Mouse (Mus musculus) thymus, adult 2 months (tissue): ENCODE results near the gene Cdh1. TPM values are rescaled to one million over a fixed set of nuclear protein-coding genes. Genes with fewer than 3 reads are reported as not detected.

Experiments used
- DNase-seq: peaks from one replicate; pipeline ENCODE4 v3.0.0; 2021
- H3K27ac ChIP-seq: fragments of 200-500 bp; 2 replicates; pipeline ENCODE4 v1.5.1; 2012; ENCODE audit warnings: low read length, control low read depth; ENCODE audit not compliant: control insufficient read depth, insufficient read depth
- H3K27me3 ChIP-seq: fragments of 200-500 bp; 2 replicates; pipeline ENCODE4 v1.6.1; 2012; ENCODE audit warnings: mild to moderate bottlenecking, low read length, moderate library complexity, mixed read lengths; ENCODE audit not compliant: control insufficient read depth, insufficient read depth
- H3K36me3 ChIP-seq: fragments of 200-500 bp; 2 replicates; pipeline ENCODE4 v1.6.1; 2012; ENCODE audit warnings: mild to moderate bottlenecking, low read length, moderate library complexity; ENCODE audit not compliant: control insufficient read depth, insufficient read depth
- H3K4me1 ChIP-seq: fragments of 200-500 bp; replicated peaks from 2 replicates; pipeline ENCODE4 v1.6.1; 2012; ENCODE audit warnings: low read length; ENCODE audit not compliant: control insufficient read depth, insufficient read depth
- H3K4me3 ChIP-seq: fragments of 200-500 bp; 2 replicates; pipeline ENCODE4 v1.5.1; 2012; ENCODE audit warnings: mild to moderate bottlenecking, low read length, control low read depth, moderate library complexity; ENCODE audit not compliant: control insufficient read depth, insufficient read depth
- CTCF ChIP-seq: fragments of 200-500 bp; IDR thresholded peaks from 2 replicates; pipeline ENCODE4 v1.5.1; 2012; ENCODE audit warnings: mild to moderate bottlenecking, control low read depth, low read length, moderate library complexity, borderline replicate concordance; ENCODE audit not compliant: control insufficient read depth, poor library complexity, insufficient read depth; ENCODE audit errors: extremely low read depth
- POLR2A ChIP-seq: fragments of 200-500 bp; IDR thresholded peaks from 2 replicates; pipeline ENCODE4 v1.6.1; 2012; ENCODE audit warnings: mild to moderate bottlenecking, low read length, control low read depth, moderate library complexity; ENCODE audit not compliant: control insufficient read depth, poor library complexity, insufficient read depth; ENCODE audit errors: extremely low read depth
- WGBS: fragments of 180-500 bp; shearing (Covaris S2); methylation state at CpG from one replicate; pipeline ENCODE4 v1.1.7; 2018; 5-methylcytosine and 5-hydroxymethylcytosine counted together
- polyA plus RNA-seq: library from polyadenylated mRNA; depleted of rRNA; stranded (reverse); fragments of >200 nt; gene quantifications from 2 replicates; pipeline ENCODE4 v1.2.3, GENCODE M21; 2012

Gene Cdh1
- polyA plus RNA-seq, 1 experiment: 23.5 TPM

DNA sequence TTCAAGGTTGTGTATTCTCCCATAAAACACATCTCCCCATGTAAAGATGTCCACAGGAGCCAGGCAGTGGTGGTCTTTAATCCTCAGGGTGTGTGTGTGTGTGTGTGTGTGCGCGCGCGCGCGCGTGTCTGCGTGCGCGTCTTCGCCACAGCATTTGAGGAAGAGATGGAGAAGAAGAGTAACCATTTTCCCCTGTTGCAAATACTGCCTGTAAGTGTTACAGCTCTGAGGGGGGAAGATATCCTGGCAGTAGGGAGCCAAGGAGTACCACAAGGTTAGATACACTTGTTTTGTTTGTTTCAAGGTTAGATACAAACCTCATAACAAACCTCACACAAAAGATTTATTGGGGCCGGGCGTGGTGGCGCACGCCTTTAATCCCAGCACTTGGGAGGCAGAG lies 71.2 kb downstream of the Cdh1 start:
- no peak overlapping the region for H3K27ac ChIP-seq
- 98% methylated on average over 15 of the region's 15 CpGs for WGBS
- H3K27me3 ChIP-seq: no peaks in the 10 kb centered on the region
- H3K4me3 ChIP-seq: no peak overlapping the region
- no peak for DNase-seq
- no peak for TF ChIP-seq CTCF
- H3K4me1 ChIP-seq: no peaks in the 10 kb centered on the region
- H3K36me3 ChIP-seq: no peaks in the 10 kb centered on the region

DNA sequence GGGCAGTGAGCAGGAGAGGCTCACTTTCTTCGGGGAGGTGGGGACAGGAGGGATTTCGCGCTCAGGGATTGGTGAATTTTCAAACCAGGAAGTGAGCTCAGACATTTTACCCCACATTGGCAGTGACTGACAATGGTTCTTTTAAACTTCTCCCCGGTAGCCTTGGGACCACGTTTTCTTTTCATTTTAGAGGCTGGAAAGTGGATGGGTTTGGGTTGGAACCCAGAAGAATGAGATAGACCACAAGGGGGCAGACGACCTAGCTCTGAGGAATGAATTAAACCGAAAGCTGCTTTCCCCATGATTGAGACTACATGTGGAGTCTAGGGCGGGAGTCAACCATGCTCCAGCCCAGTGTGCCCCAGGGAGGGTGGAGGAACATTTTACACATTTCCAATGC lies 71.7 kb downstream of the Cdh1 start:
- TF ChIP-seq CTCF (no peak), POLR2A (no peak)
- H3K4me1 ChIP-seq: no peaks in the 10 kb centered on the region
- H3K4me3 ChIP-seq: no peak overlapping the region
- no peaks in the 10 kb centered on the region for H3K36me3 ChIP-seq
- H3K27ac ChIP-seq: no peak overlapping the region
- peak; percentile 8 for DNase-seq
- 76% methylated on average over 8 of the region's 8 CpGs for WGBS
- no peaks in the 10 kb centered on the region for H3K27me3 ChIP-seq

GRCm38 (mm10) chr8:106682971-106683668 lies 80.0 kb downstream of the Cdh1 start, which contains the start of gene Tango6:
TSS of gene Tango6 (plus strand) at chr8:106683068.
- under 1% methylated on average over 50 of the region's 50 CpGs for WGBS
- Histone ChIP-seq H3K27me3 (no peaks in the 10 kb centered on the region), H3K4me1 (peaks cover 5% of the 10 kb centered on the region), H3K36me3 (no peaks in the 10 kb centered on the region), H3K4me3 (peak within 1 kb of the TSS; percentile 94), H3K27ac (0 out of 2 replicates have a peak within 1 kb of the TSS, but pooled peaks have one; percentile 10)
- TF ChIP-seq CTCF (peak; percentile 52; the same call in 1 of the 2 replicates), POLR2A (peak; percentile 32)
- peak; percentile 92 for DNase-seq

DNA sequence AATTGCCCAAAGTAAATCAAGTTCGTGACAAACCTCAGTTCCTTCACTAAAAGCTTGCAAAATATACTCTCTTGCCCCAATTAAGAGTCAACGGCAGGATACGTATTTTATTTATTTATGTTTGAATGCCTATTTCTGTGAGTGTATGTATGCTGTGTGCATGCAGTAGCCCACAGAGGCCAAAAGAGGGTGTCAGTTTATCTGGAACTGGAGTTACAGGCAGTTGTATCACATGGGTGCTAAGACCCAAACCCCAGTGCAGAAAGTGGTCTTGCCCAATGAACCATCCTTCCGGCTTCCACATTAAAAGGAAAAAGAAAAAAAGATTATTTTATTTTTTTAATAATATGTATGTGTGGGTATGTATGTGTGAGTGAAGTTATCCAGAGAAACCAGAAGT lies 81.2 kb downstream of the Cdh1 start:
- 98% methylated on average over 4 of the region's 4 CpGs for WGBS

DNA sequence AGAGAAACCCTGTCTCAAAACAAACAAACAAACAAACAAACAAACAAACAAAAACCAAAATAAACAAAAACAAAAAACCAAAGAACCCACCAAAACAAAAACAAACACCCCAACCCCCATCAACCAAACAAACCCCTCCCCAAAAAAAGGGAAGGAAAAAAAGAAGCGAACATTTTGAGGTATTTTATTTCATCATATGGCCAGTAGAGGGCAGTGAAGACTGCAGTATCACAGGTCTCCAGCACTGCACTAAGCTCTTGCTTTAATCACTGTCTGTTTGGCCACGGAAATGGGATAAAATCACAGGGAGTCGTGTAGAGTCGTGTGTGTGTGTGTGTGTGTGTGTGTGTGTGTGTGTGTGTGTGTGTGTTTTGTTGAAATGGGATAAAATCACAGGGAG lies 84.3 kb downstream of the Cdh1 start:
- TF ChIP-seq POLR2A: no peak
- no peak for TF ChIP-seq CTCF
- H3K4me3 ChIP-seq: no peak overlapping the region
- peaks cover 5% of the 10 kb centered on the region for H3K4me1 ChIP-seq
- no peaks in the 10 kb centered on the region for H3K27me3 ChIP-seq
- DNase-seq: no peak
- no peak overlapping the region for H3K27ac ChIP-seq
- WGBS: 7% methylated on average over 4 of the region's 4 CpGs
- no peaks in the 10 kb centered on the region for H3K36me3 ChIP-seq

More for the DNA sequence above, 81.2 kb downstream of the Cdh1 start:
- Histone ChIP-seq H3K27me3 (no peaks in the 10 kb centered on the region), H3K4me3 (no peak overlapping the region), H3K4me1 (peaks cover 5% of the 10 kb centered on the region), H3K27ac (no peak overlapping the region), H3K36me3 (no peaks in the 10 kb centered on the region)
- TF ChIP-seq POLR2A: no peak
- no peak for TF ChIP-seq CTCF
- no peak for DNase-seq

DNA sequence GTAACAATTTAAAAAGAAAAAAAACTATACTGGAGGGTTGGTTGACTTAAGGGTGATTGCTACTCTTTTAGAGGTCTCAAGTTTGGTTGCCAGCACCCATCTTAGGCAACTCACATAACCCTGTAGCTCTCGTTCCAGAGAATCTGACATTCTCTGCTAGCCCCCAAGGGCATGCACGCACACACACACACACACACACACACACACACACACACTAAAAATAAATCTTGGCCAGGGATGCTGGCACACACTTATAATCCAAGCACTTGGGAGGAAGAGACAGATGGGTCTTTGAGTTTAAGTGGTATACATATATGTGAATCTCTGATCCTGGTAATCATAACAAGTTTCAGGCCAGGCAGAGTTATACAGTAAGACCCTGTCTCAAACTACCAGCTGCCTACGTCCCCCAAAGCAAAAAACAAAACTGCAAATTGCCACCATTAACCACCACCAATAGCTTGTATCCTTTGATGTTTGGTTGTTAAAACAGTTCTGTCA lies 94.6 kb downstream of the Cdh1 start:
- Histone ChIP-seq H3K27me3 (no peaks in the 10 kb centered on the region), H3K27ac (no peak overlapping the region), H3K36me3 (peaks cover 10% of the 10 kb centered on the region), H3K4me3 (no peak overlapping the region), H3K4me1 (no peaks in the 10 kb centered on the region)
- no peak for DNase-seq
- no peak for TF ChIP-seq CTCF
- no peak for TF ChIP-seq POLR2A
- 96% methylated on average over 3 of the region's 3 CpGs for WGBS

DNA sequence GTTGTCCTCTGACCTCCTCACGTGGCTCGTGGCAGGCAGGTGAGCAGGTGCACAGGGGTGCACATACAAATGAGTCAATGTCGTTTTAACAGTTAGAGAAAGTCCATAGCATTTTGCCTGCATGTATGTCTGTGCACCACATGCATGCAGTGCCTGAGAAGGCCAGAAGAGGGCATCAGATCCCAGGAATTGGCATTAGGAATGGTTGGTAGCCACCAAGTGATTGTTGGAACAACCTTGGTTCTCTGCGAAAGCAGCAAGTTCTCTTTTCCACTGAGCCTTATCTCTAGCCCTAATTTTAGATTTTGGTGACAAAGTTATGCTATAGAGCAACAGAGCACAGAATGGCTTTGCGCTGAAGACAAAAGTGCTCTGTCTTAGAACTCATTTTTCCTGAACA lies 96.4 kb downstream of the Cdh1 start:
- TF ChIP-seq POLR2A (no peak), CTCF (peak; percentile 16; the same call in 1 of the 2 replicates)
- H3K27ac ChIP-seq: no peak overlapping the region
- H3K4me3 ChIP-seq: no peak overlapping the region
- no peaks in the 10 kb centered on the region for H3K27me3 ChIP-seq
- 88% methylated on average over 5 of the region's 5 CpGs for WGBS
- H3K4me1 ChIP-seq: no peaks in the 10 kb centered on the region
- H3K36me3 ChIP-seq: peaks cover 6% of the 10 kb centered on the region
- DNase-seq: peak; percentile 58
